Mouse (Mus musculus) stomach, postnatal 0 days (tissue): ENCODE results near the gene Clec1b.

Experiments
- CTCF ChIP-seq: IDR thresholded peaks from 2 replicates; pipeline ENCODE4 v1.5.1; 2016; ENCODE audit warnings: antibody characterized with exemption, low read depth, mild to moderate bottlenecking, moderate library complexity
- EP300 ChIP-seq: optimal IDR thresholded peaks from 2 replicates; pipeline ENCODE3; 2016; ENCODE audit warnings: antibody characterized with exemption

GRCm38 (mm10) chr6:129380454-129380853 is 16.6 kb upstream of the Clec1b start:
- TF ChIP-seq CTCF (no peak), EP300 (no peak)
